In genomic region chr1:136664921-136665582, GRCm38 (mm10) we compare ENCODE assay signal across 17 mouse cellular contexts. TPM values are rescaled to one million over a fixed set of nuclear protein-coding genes. Genes with fewer than 3 reads are reported as not detected.
A peak's percentile ranks its signal among the peaks of the same experiment; 100 is the strongest.
DNase-seq lines count a peak whose midpoint lies in the region; ATAC-seq and TF ChIP-seq lines count a peak whose summit lies in the region.
"Had no signal": no experiment of that assay in that cellular context is flagged by ENCODE, and none has a peak within 500 bp of the region (broad histone marks: within the 10 kb centered on the region; RNA-seq: fewer than 3 reads in every experiment).

No protein-coding gene starts in this region.

- H3K4me2 ChIP-seq in heart, embryonic 13.5 days = no peak overlapping the region
- H3K4me2 ChIP-seq in liver, postnatal 0 days (ENCODE audit: low read depth, low read length) = no peak overlapping the region
- H3K4me2 ChIP-seq: neural tube, embryonic 13.5 days had no signal

- H3K4me3 ChIP-seq in heart, embryonic 13.5 days = no peak overlapping the region
- H3K4me3 ChIP-seq in embryonic fibroblast, embryonic 13.5 days (ENCODE audit: insufficient read depth, low read length) = no peak overlapping the region
- H3K4me3 ChIP-seq in liver, postnatal 0 days (ENCODE audit: low read depth, low read length) = no peak overlapping the region
- H3K4me3 ChIP-seq in midbrain, embryonic 10.5 days = no peak overlapping the region
- H3K4me3 ChIP-seq: heart, embryonic 10.5 days; neural tube, embryonic 13.5 days had no signal

- TF ChIP-seq POLR2A in embryonic fibroblast, embryonic 13.5 days (IDR thresholded peaks at IDR 0.05; ENCODE audit: low read depth, low read length) = no peak

- TF ChIP-seq EP300 in liver, postnatal 0 days (IDR thresholded peaks at IDR 0.05; ENCODE audit: low read depth) = no peak

- intact Hi-C loops in heart, postnatal 10 days (cut with DNase I) = no loop called here

- no peak for TF ChIP-seq CTCF in embryonic fibroblast, embryonic 13.5 days (IDR thresholded peaks at IDR 0.05; ENCODE audit: borderline replicate concordance, insufficient read depth, low read length)
- TF ChIP-seq CTCF in liver, postnatal 0 days (IDR thresholded peaks at IDR 0.05; ENCODE audit: low read depth) = no peak

- no peaks in the 10 kb centered on the region for H3K36me3 ChIP-seq in heart, embryonic 13.5 days
- no peaks in the 10 kb centered on the region for H3K36me3 ChIP-seq in liver, postnatal 0 days (replicated peaks; ENCODE audit: insufficient read depth, low read length)
- no peaks in the 10 kb centered on the region for H3K36me3 ChIP-seq in midbrain, embryonic 10.5 days
- H3K36me3 ChIP-seq: heart, embryonic 10.5 days; neural tube, embryonic 13.5 days had no signal

- 48% methylated on average over 6 of the region's 6 CpGs for WGBS in heart, embryonic 13.5 days
- WGBS in liver, postnatal 0 days (ENCODE audit: insufficient replicate concordance) = 50% methylated on average over 6 of the region's 6 CpGs
- WGBS in midbrain, embryonic 10.5 days = 46% methylated on average over 6 of the region's 6 CpGs

- DNase-seq in heart, postnatal 10 days = no peak
- DNase-seq in 3T3-L1 (ENCODE audit: low read depth, low spot score) = peak; percentile 28
- peak; percentile 34 for DNase-seq in liver, postnatal 0 days
- DNase-seq in midbrain, embryonic 10.5 days (ENCODE audit: low spot score) = no peak
- DNase-seq in cerebellum, adult 11-12 months = no peak
- DNase-seq: adrenal gland, adult 8-10 months; B cell, adult 2 months; cerebellum, adult 9-10 months; gastrocnemius, postnatal 10 days; heart, postnatal 4 days; thymus, postnatal 4 days had no signal

- ATAC-seq in heart, embryonic 13.5 days (ENCODE audit: extremely low read depth, insufficient number of reproducible peaks, low FRiP score, low TSS enrichment) = no peak
- ATAC-seq in liver, postnatal 0 days = peak; percentile 53
- ATAC-seq in megakaryocyte progenitor cell, adult 5-6 weeks (replicated peaks; ENCODE audit: poor library complexity) = no peak
- ATAC-seq: forebrain, embryonic 16.5 days had no signal

- H3K9ac ChIP-seq in heart, embryonic 13.5 days = no peak overlapping the region
- H3K9ac ChIP-seq in liver, postnatal 0 days (replicated peaks) = no peak overlapping the region
- H3K9ac ChIP-seq: neural tube, embryonic 13.5 days had no signal

- peak overlapping the region; percentile 43 for H3K27ac ChIP-seq in heart, embryonic 13.5 days (replicated peaks)
- 0 out of 2 replicates have a peak overlapping the region, but pooled peaks have one; percentile 3 for H3K27ac ChIP-seq in embryonic fibroblast, embryonic 13.5 days (ENCODE audit: insufficient read depth, low read length)
- H3K27ac ChIP-seq in liver, postnatal 0 days (ENCODE audit: low read depth) = peak overlapping the region; percentile 72
- H3K27ac ChIP-seq in midbrain, embryonic 10.5 days (replicated peaks) = no peak overlapping the region
- H3K27ac ChIP-seq: heart, embryonic 10.5 days; neural tube, embryonic 13.5 days had no signal

- H3K9me3 ChIP-seq in heart, embryonic 13.5 days = no peaks in the 10 kb centered on the region
- no peaks in the 10 kb centered on the region for H3K9me3 ChIP-seq in liver, postnatal 0 days (ENCODE audit: low read length)
- H3K9me3 ChIP-seq in midbrain, embryonic 10.5 days (replicated peaks) = no peaks in the 10 kb centered on the region
- H3K9me3 ChIP-seq: heart, embryonic 10.5 days; neural tube, embryonic 13.5 days had no signal

- no peaks in the 10 kb centered on the region for H3K27me3 ChIP-seq in heart, embryonic 13.5 days (replicated peaks)
- no peaks in the 10 kb centered on the region for H3K27me3 ChIP-seq in liver, postnatal 0 days (ENCODE audit: insufficient read depth, low read length)
- H3K27me3 ChIP-seq in midbrain, embryonic 10.5 days (ENCODE audit: low read depth, poor library complexity, severe bottlenecking) = peaks cover 7% of the 10 kb centered on the region; the same call in 1 of the 2 replicates
- H3K27me3 ChIP-seq: neural tube, embryonic 13.5 days had no signal

- peaks cover 27% of the 10 kb centered on the region for H3K4me1 ChIP-seq in heart, embryonic 13.5 days
- H3K4me1 ChIP-seq in embryonic fibroblast, embryonic 13.5 days (ENCODE audit: control insufficient read depth, insufficient read depth, low read length) = peaks cover 3% of the 10 kb centered on the region; the same call in 1 of the 2 replicates
- H3K4me1 ChIP-seq in liver, postnatal 0 days (ENCODE audit: insufficient read depth) = peaks cover 15% of the 10 kb centered on the region
- H3K4me1 ChIP-seq in midbrain, embryonic 10.5 days = peaks cover 32% of the 10 kb centered on the region

RNA-seq across cellular contexts. Expression of gene Zfp281, which starts 40.4 kb away (rescaled TPM):
- polyA plus RNA-seq in heart, embryonic 13.5 days (2015; fragmentation: Nextera tagmentation; extraction: Ambion mirVana) = 12.4 TPM in 2 replicates
- 10 to 100 TPM; 12.1 to 14.8 TPM for total RNA-seq in heart, postnatal 10 days (2021)
- 29.5 and 33.0 TPM in 2 replicates for polyA plus RNA-seq in embryonic fibroblast, embryonic 13.5 days (2011; ENCODE audit: insufficient read length, low read depth, missing spikeins)
- polyA plus RNA-seq in liver, postnatal 0 days (2015; fragmentation: Nextera tagmentation; extraction: Ambion mirVana) = 7.2 TPM in 2 replicates
- 23.7 and 25.4 TPM in 2 replicates for total RNA-seq in megakaryocyte progenitor cell, adult 5-6 weeks (2015)
- 18.9 and 20.5 TPM in 2 replicates for total RNA-seq in megakaryocyte progenitor cell, adult 5-6 weeks (2017)
- 28.4 and 29.8 TPM in 2 replicates for polyA plus RNA-seq in midbrain, embryonic 10.5 days (2016; fragmentation: Nextera tagmentation; extraction: Ambion mirVana)

Comparison
In these comparisons a context has a peak if more than half of its experiments do, and no peak if none do; other contexts are left out.
1. DNase-seq: peak in 3T3-L1 (single experiment) and liver, postnatal 0 days (single experiment); none in heart, postnatal 10 days (0 of 2), midbrain, embryonic 10.5 days (single experiment) and cerebellum, adult 11-12 months (single experiment).